Mouse (Mus musculus) midbrain, embryonic 14.5 days (tissue): ENCODE measurements around the gene Btc. TPM values are rescaled to one million over a fixed set of nuclear protein-coding genes. Genes with fewer than 3 reads are reported as not detected.
A peak's percentile ranks its signal among the peaks of the same experiment; 100 is the strongest.

Experiments
- ATAC-seq: fragments of 200-750 bp; cut with Nextera tagmentation; 2 replicates; pipeline ENCODE4 v1.8.0; 2017; ENCODE audit warnings: moderate number of reproducible peaks, moderate library complexity; ENCODE audit not compliant: low FRiP score, low TSS enrichment
- DNase-seq: peaks from one replicate; pipeline ENCODE4 v3.0.0-alpha.2; 2015
- H3K27ac ChIP-seq: fragments of 300-500 bp; sonication (generic); replicated peaks from 2 replicates; pipeline ENCODE4 v1.5.1; 2014; ENCODE audit warnings: mild to moderate bottlenecking, low read depth, low read length, moderate library complexity
- H3K27me3 ChIP-seq: fragments of 300-500 bp; sonication (generic); 2 replicates; pipeline ENCODE4 v1.6.1; 2014; ENCODE audit warnings: low read length, control low read depth, mixed read lengths; ENCODE audit not compliant: control insufficient read depth, insufficient read depth
- H3K36me3 ChIP-seq: fragments of 300-500 bp; sonication (generic); 2 replicates; pipeline ENCODE4 v1.6.1; 2014; ENCODE audit warnings: low read length, control low read depth; ENCODE audit not compliant: control insufficient read depth, insufficient read depth
- H3K4me1 ChIP-seq: fragments of 300-500 bp; sonication (generic); 2 replicates; pipeline ENCODE4 v1.6.1; 2014; ENCODE audit warnings: mild to moderate bottlenecking, antibody characterized with exemption, low read length, control low read depth; ENCODE audit not compliant: control insufficient read depth, insufficient read depth
- H3K4me2 ChIP-seq: fragments of 300-500 bp; sonication (generic); 2 replicates; pipeline ENCODE4 v1.6.1; 2014; ENCODE audit warnings: mild to moderate bottlenecking, low read length, moderate library complexity
- H3K4me3 ChIP-seq: fragments of 300-500 bp; sonication (generic); replicated peaks from 2 replicates; pipeline ENCODE4 v1.5.1; 2014; ENCODE audit warnings: low read depth, low read length
- H3K9ac ChIP-seq: fragments of 300-500 bp; sonication (generic); replicated peaks from 2 replicates; pipeline ENCODE4 v1.6.1; 2014; ENCODE audit warnings: mild to moderate bottlenecking, low read length, moderate library complexity
- H3K9me3 ChIP-seq: fragments of 300-500 bp; sonication (generic); 2 replicates; pipeline ENCODE4 v1.6.1; 2016; ENCODE audit warnings: low read length, control low read depth, mixed read lengths; ENCODE audit not compliant: control insufficient read depth
- WGBS: fragments of 180-500 bp; shearing (Covaris S2); extraction: QIAGEN DNeasy Blood & Tissue Kit; methylation state at CpG from one replicate; pipeline ENCODE4 v1.1.7; 2014; 5-methylcytosine and 5-hydroxymethylcytosine counted together
- polyA plus RNA-seq: library from polyadenylated mRNA; unstranded; fragments of >200 nt; fragmentation: Nextera tagmentation; extraction: Ambion mirVana; gene quantifications from 2 replicates; pipeline ENCODE4 v1.2.1, GENCODE M21; 2014

The Btc gene
- polyA plus RNA-seq, 1 experiment from 2014 or later = 0.21 TPM

GRCm38 (mm10) chr5:91400493-91401096, 2.2 kb downstream of the Btc start:
- WGBS = 43% methylated on average over 2 of the region's 2 CpGs

GRCm38 (mm10) chr5:91375467-91375866, 27.3 kb downstream of the Btc start:
- Histone ChIP-seq H3K4me2 (no peak overlapping the region), H3K36me3 (no peaks in the 10 kb centered on the region), H3K9ac (no peak overlapping the region), H3K4me1 (no peaks in the 10 kb centered on the region), H3K27ac (no peak overlapping the region), H3K4me3 (no peak overlapping the region), H3K27me3 (no peaks in the 10 kb centered on the region), H3K9me3 (no peaks in the 10 kb centered on the region)
- WGBS = 39% methylated on average over 2 of the region's 2 CpGs
- DNase-seq (no peak), ATAC-seq (no peak)

More at GRCm38 (mm10) chr5:91400493-91401096, 2.2 kb downstream of the Btc start:
- Histone ChIP-seq H3K4me2 (no peak overlapping the region), H3K36me3 (no peaks in the 10 kb centered on the region), H3K27ac (no peak overlapping the region), H3K4me3 (no peak overlapping the region), H3K4me1 (0 out of 2 replicates have a peak, but pooled peaks cover 5% of the 10 kb centered on the region), H3K9ac (no peak overlapping the region), H3K9me3 (no peaks in the 10 kb centered on the region), H3K27me3 (no peaks in the 10 kb centered on the region)
- DNase-seq (no peak), ATAC-seq (no peak)

GRCm38 (mm10) chr5:91368061-91368565, 34.7 kb downstream of the Btc start:
- WGBS = 93% methylated on average over 13 of the region's 13 CpGs
- DNase-seq = peak; percentile 11
- no peak for ATAC-seq

GRCm38 (mm10) chr5:91366925-91367324, 35.9 kb downstream of the Btc start:
- Histone ChIP-seq H3K9ac (no peak overlapping the region), H3K4me3 (no peak overlapping the region), H3K4me1 (no peaks in the 10 kb centered on the region), H3K27me3 (no peaks in the 10 kb centered on the region), H3K27ac (no peak overlapping the region), H3K9me3 (no peaks in the 10 kb centered on the region), H3K4me2 (no peak overlapping the region), H3K36me3 (no peaks in the 10 kb centered on the region)
- ATAC-seq (no peak), DNase-seq (no peak)
- whole genome bisulfite sequencing = 85% methylated on average over 10 of the region's 10 CpGs

More at GRCm38 (mm10) chr5:91368061-91368565, 34.7 kb downstream of the Btc start:
- no peaks in the 10 kb centered on the region for H3K36me3 ChIP-seq
- no peaks in the 10 kb centered on the region for H3K4me1 ChIP-seq
- no peaks in the 10 kb centered on the region for H3K27me3 ChIP-seq
- no peak overlapping the region for H3K27ac ChIP-seq
- no peak overlapping the region for H3K9ac ChIP-seq
- no peak overlapping the region for H3K4me3 ChIP-seq
- no peak overlapping the region for H3K4me2 ChIP-seq
- no peaks in the 10 kb centered on the region for H3K9me3 ChIP-seq

GRCm38 (mm10) chr5:91363274-91363991, 39.4 kb downstream of the Btc start:
- Histone ChIP-seq H3K27me3 (no peaks in the 10 kb centered on the region), H3K4me2 (no peak overlapping the region), H3K9me3 (no peaks in the 10 kb centered on the region), H3K9ac (no peak overlapping the region), H3K36me3 (no peaks in the 10 kb centered on the region), H3K4me1 (no peaks in the 10 kb centered on the region), H3K4me3 (no peak overlapping the region), H3K27ac (0 out of 2 replicates have a peak overlapping the region, but pooled peaks have one; percentile 9)
- WGBS = 78% methylated on average over 6 of the region's 6 CpGs
- peak; percentile 52 for DNase-seq
- ATAC-seq = peak; percentile 51; the same call in 1 of the 2 replicates

- H3K9me3 ChIP-seq = no peaks in the 10 kb centered on the region
- no peak overlapping the region for H3K9ac ChIP-seq
- DNase-seq = no peak
- no peaks in the 10 kb centered on the region for H3K27me3 ChIP-seq
- H3K27ac ChIP-seq = no peak overlapping the region
- no peak overlapping the region for H3K4me2 ChIP-seq
- no peaks in the 10 kb centered on the region for H3K36me3 ChIP-seq
- H3K4me3 ChIP-seq = no peak overlapping the region
- no peaks in the 10 kb centered on the region for H3K4me1 ChIP-seq
- WGBS = 79% methylated on average over 5 of the region's 5 CpGs
- no peak for ATAC-seq
Observed at GRCm38 (mm10) chr5:91352645-91353044, 50.1 kb downstream of the Btc start.

GRCm38 (mm10) chr5:91345681-91346080, 57.1 kb downstream of the Btc start:
- ATAC-seq (no peak), DNase-seq (no peak)
- WGBS = 79% methylated on average over 5 of the region's 5 CpGs
- Histone ChIP-seq H3K36me3 (no peaks in the 10 kb centered on the region), H3K27me3 (no peaks in the 10 kb centered on the region), H3K9me3 (no peaks in the 10 kb centered on the region), H3K4me2 (no peak overlapping the region), H3K4me3 (no peak overlapping the region), H3K9ac (no peak overlapping the region), H3K27ac (no peak overlapping the region), H3K4me1 (no peaks in the 10 kb centered on the region)

- Histone ChIP-seq H3K4me2 (no peak overlapping the region), H3K36me3 (no peaks in the 10 kb centered on the region), H3K4me3 (no peak overlapping the region), H3K9me3 (no peaks in the 10 kb centered on the region), H3K27me3 (no peaks in the 10 kb centered on the region), H3K9ac (no peak overlapping the region), H3K27ac (no peak overlapping the region), H3K4me1 (no peaks in the 10 kb centered on the region)
- 81% methylated on average over 2 of the region's 2 CpGs for WGBS
- DNase-seq (no peak), ATAC-seq (no peak)
Observed at GRCm38 (mm10) chr5:91345064-91345463, 57.7 kb downstream of the Btc start.
